In the genomic region with DNA sequence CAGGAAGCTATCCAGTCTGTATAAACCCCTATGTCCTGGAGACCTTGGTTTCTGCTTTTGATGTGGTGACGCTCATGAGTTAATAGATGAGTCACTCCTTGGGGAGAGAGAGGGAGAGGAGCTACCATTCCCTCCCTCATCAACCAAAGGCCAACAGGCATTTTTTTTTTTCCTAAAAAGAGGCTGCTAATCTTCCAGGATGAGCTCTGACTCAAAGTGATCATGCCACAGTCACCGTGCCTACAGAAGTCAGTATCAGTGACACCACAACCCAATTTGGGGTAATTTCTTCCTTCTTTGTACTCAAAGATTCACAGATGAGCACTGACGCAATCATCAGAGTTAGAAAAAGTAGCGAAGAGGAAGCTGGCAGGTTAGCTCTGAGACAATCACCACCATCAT, we compare ENCODE assay signal across 13 mouse cellular contexts. TPM values are rescaled to one million over a fixed set of nuclear protein-coding genes. Genes with fewer than 3 reads are reported as not detected.
DNase-seq lines count a peak whose midpoint lies in the region; ATAC-seq and TF ChIP-seq lines count a peak whose summit lies in the region.
"Had no signal": no experiment of that assay in that cellular context is flagged by ENCODE, and none has a peak within 500 bp of the region (broad histone marks: within the 10 kb centered on the region; RNA-seq: fewer than 3 reads in every experiment).

No protein-coding gene starts in this region.

- no peak overlapping the region for H3K4me3 ChIP-seq in liver, embryonic 15.5 days (replicated peaks)
- H3K4me3 ChIP-seq in liver, postnatal 0 days (ENCODE audit: low read depth, low read length), result no peak overlapping the region
- H3K4me3 ChIP-seq in small intestine, adult 2 months (ENCODE audit: low read depth, low read length), result no peak overlapping the region
- H3K4me3 ChIP-seq: forebrain, embryonic 12.5 days; hindbrain, embryonic 15.5 days; limb, embryonic 13.5 days had no signal

- H3K9me3 ChIP-seq in liver, embryonic 15.5 days (replicated peaks), result no peaks in the 10 kb centered on the region
- H3K9me3 ChIP-seq in liver, postnatal 0 days (ENCODE audit: low read length), result no peaks in the 10 kb centered on the region
- H3K9me3 ChIP-seq: forebrain, embryonic 12.5 days; hindbrain, embryonic 15.5 days; limb, embryonic 13.5 days had no signal

- 0 out of 2 replicates have a peak overlapping the region, but pooled peaks have one; percentile 51 for H3K27ac ChIP-seq in liver, embryonic 15.5 days (replicated peaks)
- no peak overlapping the region for H3K27ac ChIP-seq in liver, postnatal 0 days (ENCODE audit: low read depth)
- peak overlapping the region; percentile 31; the same call in 1 of the 2 replicates for H3K27ac ChIP-seq in small intestine, adult 2 months (ENCODE audit: insufficient read depth, low read depth, low read length)
- H3K27ac ChIP-seq: forebrain, embryonic 12.5 days; hindbrain, embryonic 15.5 days; limb, embryonic 13.5 days had no signal

- TF ChIP-seq CTCF in liver, postnatal 0 days (IDR thresholded peaks at IDR 0.05; ENCODE audit: low read depth), result no peak
- no peak for TF ChIP-seq CTCF in small intestine, adult 2 months (IDR thresholded peaks at IDR 0.05; ENCODE audit: extremely low read depth, insufficient read length, insufficient replicate concordance, low read depth, low read length)

- TF ChIP-seq EP300 in liver, postnatal 0 days (IDR thresholded peaks at IDR 0.05; ENCODE audit: low read depth), result no peak

- WGBS in liver, embryonic 15.5 days (ENCODE audit: insufficient replicate concordance), result 68% methylated on average over 4 of the region's 4 CpGs
- WGBS in liver, postnatal 0 days (ENCODE audit: insufficient replicate concordance), result 65% methylated on average over 4 of the region's 4 CpGs
- WGBS in small intestine, adult 2 months, result 80% methylated on average over 4 of the region's 4 CpGs

- H3K27me3 ChIP-seq in liver, embryonic 15.5 days, result no peaks in the 10 kb centered on the region
- no peaks in the 10 kb centered on the region for H3K27me3 ChIP-seq in liver, postnatal 0 days (ENCODE audit: insufficient read depth, low read length)
- no peaks in the 10 kb centered on the region for H3K27me3 ChIP-seq in small intestine, adult 2 months (ENCODE audit: control insufficient read depth, insufficient read depth, low read length)
- H3K27me3 ChIP-seq: forebrain, embryonic 12.5 days; hindbrain, embryonic 15.5 days; limb, embryonic 13.5 days had no signal

- TF ChIP-seq POLR2A in small intestine, adult 2 months (IDR thresholded peaks at IDR 0.05; ENCODE audit: low read depth, low read length), result no peak

- ATAC-seq in liver, embryonic 15.5 days (ENCODE audit: insufficient read depth), result no peak
- ATAC-seq in liver, postnatal 0 days, result no peak
- ATAC-seq in granulocyte monocyte progenitor cell, adult 5-6 weeks (replicated peaks; ENCODE audit: poor library complexity, severe bottlenecking), result peak; percentile 87

- peaks cover 18% of the 10 kb centered on the region for H3K4me1 ChIP-seq in liver, embryonic 15.5 days (replicated peaks)
- peaks cover 5% of the 10 kb centered on the region; the same call in 1 of the 2 replicates for H3K4me1 ChIP-seq in liver, postnatal 0 days (ENCODE audit: insufficient read depth)
- H3K4me1 ChIP-seq in small intestine, adult 2 months (ENCODE audit: control insufficient read depth, insufficient read depth, insufficient read length, low read length), result no peaks in the 10 kb centered on the region
- H3K4me1 ChIP-seq: hindbrain, embryonic 15.5 days; limb, embryonic 13.5 days had no signal

- peaks cover 39% of the 10 kb centered on the region for H3K36me3 ChIP-seq in liver, embryonic 15.5 days (replicated peaks)
- peaks cover 5% of the 10 kb centered on the region for H3K36me3 ChIP-seq in liver, postnatal 0 days (replicated peaks; ENCODE audit: insufficient read depth, low read length)
- H3K36me3 ChIP-seq in small intestine, adult 2 months (ENCODE audit: control insufficient read depth, insufficient read depth, low read length), result peaks cover 18% of the 10 kb centered on the region
- H3K36me3 ChIP-seq: forebrain, embryonic 12.5 days; hindbrain, embryonic 15.5 days had no signal

- DNase-seq in liver, postnatal 0 days, result no peak
- peak; percentile 42 for DNase-seq in NIH3T3 (ENCODE audit: low read depth)
- DNase-seq in right cerebral cortex, adult 18-20 months, result no peak
- no peak for DNase-seq in layer of hippocampus, postnatal 25 days (ENCODE audit: extremely low spot score in 1 of 2, low spot score in 1 of 2)
- DNase-seq: cerebellum, adult 11-12 months; gastrocnemius, postnatal 14 days; layer of hippocampus, postnatal 36 days had no signal

- no peak overlapping the region for H3K9ac ChIP-seq in liver, embryonic 15.5 days
- H3K9ac ChIP-seq in liver, postnatal 0 days (replicated peaks), result no peak overlapping the region
- H3K9ac ChIP-seq: forebrain, embryonic 12.5 days; hindbrain, embryonic 15.5 days; limb, embryonic 13.5 days had no signal

- H3K4me2 ChIP-seq in liver, embryonic 15.5 days, result no peak overlapping the region
- no peak overlapping the region for H3K4me2 ChIP-seq in liver, postnatal 0 days (ENCODE audit: low read depth, low read length)
- H3K4me2 ChIP-seq: forebrain, embryonic 12.5 days; hindbrain, embryonic 15.5 days; limb, embryonic 13.5 days had no signal

RNA-seq across cellular contexts. Expression of a gene that starts 31.1 kb away (rescaled TPM):
- 80.8 and 81.0 TPM in 2 replicates for polyA plus RNA-seq in liver, embryonic 15.5 days (2015; fragmentation: Nextera tagmentation; extraction: Ambion mirVana)
- polyA plus RNA-seq in liver, postnatal 0 days (2015; fragmentation: Nextera tagmentation; extraction: Ambion mirVana), result 110 and 125 TPM in 2 replicates
- 61.1 and 83.8 TPM in 2 replicates for total RNA-seq in granulocyte monocyte progenitor cell, adult 5-6 weeks (2014; fragmentation: Nextera tagmentation)
- 79.1 and 105 TPM in 2 replicates for total RNA-seq in granulocyte monocyte progenitor cell, adult 5-6 weeks (2017)
- 22.1 and 38.8 TPM in 2 replicates for polyA plus RNA-seq in small intestine, adult 2 months (2012; rRNA removed)
- total RNA-seq in layer of hippocampus, postnatal 25 days (2021), result 100 to 1,000 TPM; 117 to 132 TPM

RNA-seq across cellular contexts. Expression of a gene that starts 31.2 kb away (rescaled TPM):
- 14.3 and 15.0 TPM in 2 replicates for polyA plus RNA-seq in liver, embryonic 15.5 days (2015; fragmentation: Nextera tagmentation; extraction: Ambion mirVana)
- polyA plus RNA-seq in liver, postnatal 0 days (2015; fragmentation: Nextera tagmentation; extraction: Ambion mirVana), result 12.7 and 13.3 TPM in 2 replicates
- total RNA-seq in granulocyte monocyte progenitor cell, adult 5-6 weeks (2014; fragmentation: Nextera tagmentation), result 21.5 and 27.7 TPM in 2 replicates
- 20.7 and 29.3 TPM in 2 replicates for total RNA-seq in granulocyte monocyte progenitor cell, adult 5-6 weeks (2017)
- 0.90 and 1.5 TPM in 2 replicates for polyA plus RNA-seq in small intestine, adult 2 months (2012; rRNA removed)
- 1 to 10 TPM; 8.9 to 9.8 TPM for total RNA-seq in layer of hippocampus, postnatal 25 days (2021)
